Mouse (Mus musculus) frontal cortex, adult (tissue): ENCODE measurements around the gene Cipc.

Source experiments
- ATAC-seq: cut with Nextera tagmentation; 2 replicates; pipeline ENCODE4 v1.9.2; 2017; ENCODE audit warnings: mild to moderate bottlenecking, moderate library complexity, mixed read lengths; ENCODE audit not compliant: low TSS enrichment

Cipc gene

DNA sequence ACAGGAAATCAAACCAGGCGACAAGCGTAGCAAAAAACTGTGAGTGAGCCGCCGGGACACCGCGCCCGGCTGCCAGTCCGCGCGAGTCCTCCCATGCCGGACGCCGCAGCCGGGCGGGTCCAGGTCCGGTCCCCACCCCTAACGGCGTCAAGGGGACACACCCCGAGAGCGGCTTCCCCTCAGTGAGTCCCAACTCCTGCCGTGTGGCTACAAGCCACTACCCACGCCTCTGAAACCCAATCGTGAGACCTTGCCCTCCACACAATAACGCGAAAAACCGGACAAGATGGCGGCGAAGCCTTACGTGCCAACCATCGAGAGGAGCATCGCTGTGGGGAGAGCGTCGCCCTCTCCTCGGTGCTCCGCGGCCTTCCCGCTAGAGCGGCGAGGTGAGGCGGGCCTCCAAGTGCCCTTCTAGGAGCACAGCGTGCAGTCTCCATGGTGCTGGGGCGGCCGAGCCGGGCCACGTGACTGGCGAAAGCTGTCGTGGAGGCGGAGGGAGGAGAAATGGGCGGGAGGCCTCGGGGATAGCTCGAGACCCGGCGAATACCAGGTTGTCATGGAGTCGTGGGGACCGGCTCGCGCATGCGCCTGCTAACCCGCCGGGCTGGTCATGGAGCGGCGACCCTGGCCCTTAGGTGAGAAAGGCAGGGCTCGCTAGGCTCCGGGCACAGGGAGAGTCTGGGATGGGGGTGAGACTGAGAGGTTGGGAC lies at the start of gene Cipc:
Cipc (plus strand) TSS at position 182 of the 713 bp plus-strand sequence.
- peak; percentile 83 for ATAC-seq

DNA sequence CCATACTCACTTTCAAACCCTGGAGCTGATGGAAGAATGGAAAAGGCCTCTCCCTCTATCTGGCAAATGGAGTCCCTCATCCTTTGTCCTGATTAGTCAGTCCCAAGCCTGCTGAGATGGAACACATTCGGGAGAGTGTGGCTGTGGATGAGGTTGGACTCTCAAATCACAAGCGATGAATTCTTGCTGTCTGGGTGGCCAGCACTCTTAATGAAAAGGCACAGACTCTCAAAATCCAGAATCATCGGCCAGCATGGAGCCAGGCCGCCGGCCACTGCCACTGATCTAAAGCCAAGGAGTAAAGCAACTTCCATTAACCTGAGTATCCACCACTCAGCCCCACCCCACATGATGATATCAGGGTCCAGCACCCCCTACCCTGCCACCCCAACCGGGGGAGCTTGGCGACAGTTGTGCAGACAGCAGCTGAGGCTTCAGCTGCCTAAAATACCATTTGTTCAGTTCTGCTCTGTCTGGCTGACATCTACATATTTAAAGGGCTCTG lies 49.0 kb upstream of the Cipc start:
- ATAC-seq: no peak

DNA sequence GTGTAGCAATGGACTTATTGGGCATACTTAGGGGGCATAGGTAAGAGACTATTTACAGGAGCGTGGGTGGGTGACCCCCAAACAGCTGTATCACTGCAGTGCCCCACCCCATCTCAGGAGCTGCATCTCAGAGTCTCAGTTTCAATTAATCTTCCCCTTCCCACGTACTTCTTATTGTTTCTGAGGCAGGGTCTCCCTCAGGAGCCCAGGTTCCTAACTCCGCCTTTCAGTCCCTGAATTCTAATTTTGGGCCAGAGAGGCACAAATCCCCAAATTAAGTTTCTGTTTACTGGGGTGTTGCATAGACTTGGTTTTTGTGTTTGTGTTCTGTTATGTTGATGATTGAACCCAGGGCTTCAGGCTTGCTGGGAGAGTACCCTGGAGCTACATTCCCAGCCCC lies 48.4 kb upstream of the Cipc start:
- no peak for ATAC-seq

DNA sequence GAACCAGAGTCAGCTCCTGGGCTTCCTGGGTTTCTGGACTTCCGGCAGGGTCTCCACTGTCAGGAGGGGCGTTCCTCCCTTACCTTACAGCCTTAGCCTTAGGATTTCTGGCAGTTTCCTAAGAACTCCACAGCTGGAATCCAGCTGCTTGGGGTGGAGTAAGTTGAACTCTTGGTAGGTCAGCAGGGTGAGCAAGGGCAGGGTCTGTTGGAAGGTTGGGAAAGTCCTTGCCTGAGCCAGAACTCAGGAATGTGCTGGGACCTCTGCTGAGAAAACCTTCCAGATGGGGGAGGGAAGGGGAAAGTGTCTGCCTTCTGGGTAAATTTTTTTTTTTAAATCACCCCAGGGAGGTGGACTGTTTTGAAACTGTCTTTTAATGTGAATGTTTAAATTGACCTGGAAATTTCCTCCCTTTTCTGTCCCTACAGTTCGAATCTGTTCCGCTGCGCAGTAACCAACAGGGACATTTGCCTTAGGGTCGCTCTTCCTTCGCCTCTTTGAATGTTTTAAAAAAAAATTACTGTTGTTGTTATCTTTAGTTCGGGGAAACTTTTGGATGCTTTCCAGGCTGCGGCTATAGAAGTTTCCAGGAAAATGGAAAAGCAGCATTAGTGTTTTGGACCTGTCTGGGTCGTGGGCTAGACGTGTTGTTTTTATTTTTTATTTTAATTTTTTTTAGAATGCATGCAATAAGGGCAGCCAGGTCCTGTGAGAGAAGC lies 47.2 kb upstream of the Cipc start:
- ATAC-seq: no peak

DNA sequence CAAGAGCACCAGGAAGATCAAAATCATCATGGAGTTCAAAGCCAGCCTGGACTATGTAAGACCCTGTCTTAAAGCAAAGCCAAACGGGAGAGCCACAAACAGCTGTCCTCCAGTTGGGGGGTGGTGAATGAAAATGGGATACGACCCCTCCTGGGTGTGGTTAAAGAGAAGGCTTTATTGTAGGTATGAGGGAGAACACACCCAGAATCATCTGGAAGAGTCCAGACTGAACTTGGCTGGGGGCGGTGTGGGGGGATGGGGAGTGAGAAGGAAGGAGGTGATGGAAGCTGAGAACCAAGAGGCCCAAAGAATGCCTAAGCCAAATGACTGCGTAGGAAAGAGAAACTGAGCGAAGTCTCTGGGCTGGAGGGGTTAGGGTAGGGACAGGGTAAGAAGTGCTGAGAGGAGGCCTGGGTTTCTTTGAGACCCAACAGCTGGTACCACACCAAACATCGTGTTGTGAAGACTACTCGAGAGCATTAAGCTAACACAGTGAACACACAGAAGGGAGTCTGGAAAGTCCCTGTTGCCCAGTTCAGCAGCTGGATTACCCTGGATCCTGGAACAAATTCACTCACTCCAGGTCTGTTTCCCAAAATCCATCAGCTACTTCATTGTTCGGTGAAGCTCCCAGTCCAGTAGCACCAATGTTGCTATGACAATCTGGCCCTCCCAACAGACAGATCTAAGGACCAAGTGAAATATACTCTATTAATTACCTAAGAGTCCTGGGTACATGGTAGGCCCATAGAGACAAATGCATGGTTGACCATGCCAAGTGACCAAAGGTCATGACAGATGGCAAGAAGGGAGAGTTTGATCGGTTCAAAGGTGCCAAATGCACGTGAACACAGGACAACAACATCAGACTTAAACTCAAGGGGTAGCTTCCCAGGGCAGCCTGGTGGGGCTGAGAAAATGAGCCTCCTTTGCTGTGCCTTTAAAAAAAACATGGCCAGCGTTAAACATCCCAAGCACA lies 42.7 kb upstream of the Cipc start:
- no peak for ATAC-seq

DNA sequence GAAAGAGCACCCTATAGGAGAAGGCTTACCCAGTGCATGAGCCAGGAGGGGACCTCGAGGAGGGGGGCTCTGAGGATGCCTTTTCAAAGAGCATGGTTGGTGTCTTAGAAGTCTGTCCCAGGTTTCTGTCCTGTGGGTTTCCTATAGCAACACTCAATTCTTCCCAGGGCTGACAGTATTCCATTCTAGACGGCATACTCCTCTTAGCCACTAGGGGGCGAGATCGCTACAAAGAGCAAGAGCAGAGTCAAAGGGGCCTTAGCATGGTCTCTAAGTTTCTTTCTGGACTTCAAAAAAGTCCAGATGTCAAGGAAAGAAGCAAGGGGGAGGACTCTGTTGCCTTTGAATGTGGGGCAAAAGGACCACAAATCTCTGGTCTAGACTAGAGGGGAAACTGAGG lies 41.6 kb upstream of the Cipc start:
- 0 out of 2 replicates have a peak, but pooled peaks have one; percentile 44 for ATAC-seq

DNA sequence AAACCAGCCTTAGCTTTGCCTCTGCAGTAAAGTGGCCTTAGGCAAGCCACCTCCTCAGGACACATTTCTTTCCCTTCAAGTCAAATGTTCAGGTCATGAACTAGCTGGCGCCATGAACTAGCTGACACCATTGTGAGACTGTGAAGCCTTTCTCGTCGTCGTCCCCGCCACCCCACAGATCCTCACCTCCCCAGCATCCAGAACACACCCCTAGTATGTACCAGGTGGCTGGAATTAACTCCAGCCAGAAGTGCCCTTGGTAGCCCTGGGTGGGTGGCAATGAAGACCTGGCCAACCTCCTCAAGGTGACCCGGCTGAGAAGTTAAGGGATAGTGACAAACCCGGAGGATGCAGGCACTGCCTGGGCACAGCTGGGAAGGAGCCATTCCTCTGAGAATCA lies 41.0 kb upstream of the Cipc start:
- ATAC-seq: no peak

DNA sequence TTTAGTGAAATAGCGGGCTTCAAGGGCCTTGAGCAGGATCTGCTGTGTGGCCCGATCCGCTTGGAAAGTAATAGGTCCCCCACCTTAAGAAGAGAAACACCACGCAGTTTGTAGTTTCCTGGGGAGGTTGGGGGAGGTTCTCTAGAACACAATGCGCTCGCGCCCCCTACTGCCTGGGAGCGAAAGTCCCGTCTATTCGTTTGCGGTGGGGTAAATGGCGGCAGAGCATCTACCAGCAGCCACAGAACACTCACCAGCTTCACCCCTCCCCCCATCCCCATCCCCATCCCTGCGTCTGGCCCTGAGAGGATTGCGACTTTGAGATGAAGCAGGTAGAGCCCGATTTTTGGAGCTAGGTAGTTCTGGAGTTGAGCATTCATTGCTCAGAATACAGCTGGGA lies 40.4 kb upstream of the Cipc start:
- peak; percentile 86 for ATAC-seq

DNA sequence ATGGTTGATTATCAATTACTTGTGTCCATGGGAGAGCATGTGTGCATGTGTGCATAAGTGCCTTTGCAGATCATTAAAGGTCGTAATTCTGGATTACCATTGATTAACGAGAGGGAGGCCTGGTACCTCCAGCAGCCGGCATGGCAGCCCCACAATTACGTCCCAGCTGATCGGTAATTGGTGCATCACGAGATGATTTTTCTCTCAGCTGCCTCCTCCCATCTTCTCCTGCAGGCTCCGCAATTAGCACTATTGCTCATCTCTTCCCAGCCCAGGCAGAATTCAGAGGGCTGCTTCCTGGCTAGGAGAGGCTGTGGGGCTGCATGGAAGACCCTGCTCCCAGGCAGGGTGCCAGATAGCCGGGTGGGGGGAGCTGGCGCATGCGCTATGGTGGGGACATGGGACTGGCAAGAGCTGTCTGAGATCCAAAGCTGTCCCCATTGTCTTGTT lies 35.3 kb upstream of the Cipc start:
- ATAC-seq: peak; percentile 76

DNA sequence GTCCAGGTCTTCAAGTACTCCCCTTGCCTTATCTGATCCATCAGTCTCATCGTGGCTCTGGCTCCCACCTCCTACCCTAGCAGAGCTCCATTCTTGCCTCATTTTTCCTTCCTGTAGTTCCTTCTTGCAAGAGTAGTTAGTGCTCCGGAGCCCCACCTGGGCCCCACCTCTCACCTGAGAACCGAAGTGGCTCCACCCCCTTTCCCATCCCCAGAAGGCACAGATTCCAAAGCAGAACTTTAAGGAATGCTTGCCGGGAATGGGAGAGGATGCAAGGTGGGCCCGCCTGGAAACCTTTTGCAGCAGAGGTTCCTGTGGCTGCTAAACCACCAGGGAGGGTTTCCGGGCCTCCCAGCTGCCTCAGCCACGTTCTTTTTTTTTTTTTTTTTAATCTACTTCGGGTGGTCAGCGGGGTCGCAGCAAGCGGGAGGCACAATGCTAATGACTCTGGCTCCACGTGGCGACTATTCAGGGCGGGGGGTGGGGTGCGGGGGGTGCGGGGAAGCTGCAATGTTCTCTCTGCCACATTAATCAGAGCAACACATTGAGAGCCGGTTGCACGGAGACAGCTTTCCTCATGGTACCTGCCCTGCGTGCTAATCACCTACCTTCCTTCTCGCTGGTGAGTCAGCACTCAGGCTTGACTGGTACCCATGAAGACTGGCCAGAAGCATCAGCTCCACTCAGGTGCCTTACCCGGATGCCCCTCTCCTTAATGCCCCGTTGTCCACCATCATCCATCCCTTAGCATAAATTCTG lies 34.3 kb upstream of the Cipc start:
- ATAC-seq: no peak

DNA sequence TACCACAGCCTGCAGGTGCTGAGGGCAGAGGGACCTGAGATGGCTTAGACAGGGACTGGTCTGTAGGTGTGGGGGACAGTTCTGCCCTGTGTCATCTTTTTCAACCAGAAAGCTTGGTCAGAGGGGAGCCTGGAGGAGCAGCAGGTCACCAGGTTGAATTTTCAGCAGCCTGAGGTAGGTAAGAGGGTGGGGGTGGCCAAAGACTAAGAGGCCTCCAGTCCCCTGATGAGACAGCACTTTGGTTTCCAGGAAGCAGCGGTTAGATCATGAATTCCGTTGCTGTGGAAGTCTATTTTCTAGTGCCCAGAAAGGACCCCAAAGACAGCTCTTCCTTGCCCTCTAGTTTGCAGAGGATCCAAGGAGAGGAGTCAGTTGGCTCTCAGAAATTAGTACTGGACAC lies 32.5 kb upstream of the Cipc start:
- no peak for ATAC-seq

DNA sequence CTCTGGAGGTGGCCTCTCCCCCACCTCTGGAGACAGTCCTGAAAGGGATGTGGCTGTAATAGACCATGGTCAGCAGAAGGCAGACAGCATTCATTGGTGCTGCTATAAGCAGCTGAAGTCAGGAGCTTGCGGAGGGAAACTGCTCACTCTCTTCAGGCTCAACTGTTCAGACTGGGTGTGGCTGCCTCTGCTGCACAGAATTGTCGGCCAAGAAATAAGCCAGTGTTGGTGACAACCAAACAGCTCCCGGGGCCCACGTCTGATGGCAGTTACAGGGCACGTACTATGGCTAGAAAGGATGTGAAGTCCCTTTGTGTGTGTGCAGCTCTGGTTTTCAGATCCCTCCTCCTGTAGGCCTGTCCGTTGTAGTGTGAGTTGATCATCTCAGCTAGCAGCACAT lies 32.1 kb upstream of the Cipc start:
- no peak for ATAC-seq

DNA sequence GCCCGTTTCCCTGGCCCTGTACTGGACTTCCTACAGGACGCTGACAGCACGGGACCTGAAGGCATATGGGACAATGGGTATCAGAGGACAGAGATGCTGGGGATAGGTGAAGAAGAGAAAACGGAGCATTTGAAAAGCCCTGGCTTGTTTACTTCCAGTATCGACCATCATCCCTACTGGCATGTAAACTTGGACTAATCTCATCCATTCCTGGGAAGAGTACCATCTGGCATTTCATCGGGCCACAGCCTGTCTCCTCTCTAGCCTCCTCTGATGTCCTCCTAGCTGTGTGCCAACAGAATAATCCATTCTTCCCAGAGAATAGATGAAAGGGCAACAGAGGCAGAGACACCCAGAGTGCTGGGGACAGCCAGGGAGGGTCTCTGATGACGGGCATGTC lies 31.2 kb upstream of the Cipc start:
- ATAC-seq: no peak

DNA sequence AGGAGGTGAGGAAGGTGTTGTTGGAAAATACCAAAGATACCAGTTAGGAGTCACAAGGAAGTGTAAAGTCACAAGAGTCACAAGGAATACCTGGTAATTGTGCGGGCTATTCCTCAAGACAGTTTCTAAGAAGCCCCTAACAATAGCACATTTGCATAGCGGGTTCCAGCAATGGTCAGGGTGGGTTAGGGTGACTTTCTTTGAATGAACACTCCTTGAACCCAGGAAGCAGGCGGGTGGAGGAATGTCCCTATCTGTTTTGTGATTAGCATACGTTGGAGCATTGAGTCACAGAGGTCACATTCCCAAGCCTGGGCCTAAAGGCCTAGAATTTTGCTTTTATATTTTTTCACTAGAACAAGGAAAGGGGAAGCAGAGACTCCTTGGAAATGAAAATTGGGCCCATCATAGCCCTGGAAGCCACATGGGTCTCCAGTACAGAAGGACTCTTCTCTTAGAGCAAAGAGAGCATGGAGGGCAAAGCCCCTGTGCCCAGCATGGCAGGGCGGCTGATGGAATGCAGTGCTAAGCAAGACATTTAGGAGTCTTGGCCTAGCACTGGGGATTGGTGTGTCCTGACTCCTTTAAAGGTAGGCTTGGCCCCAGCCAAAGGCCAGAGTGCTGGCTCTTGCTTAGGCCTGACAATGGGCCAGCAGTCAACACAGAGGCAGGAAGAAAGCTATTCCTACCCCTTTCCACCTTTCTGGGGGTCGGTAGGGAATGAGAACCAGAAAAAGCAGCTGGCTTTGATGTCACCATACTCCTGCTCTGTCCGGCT lies 29.9 kb upstream of the Cipc start:
- no peak for ATAC-seq

DNA sequence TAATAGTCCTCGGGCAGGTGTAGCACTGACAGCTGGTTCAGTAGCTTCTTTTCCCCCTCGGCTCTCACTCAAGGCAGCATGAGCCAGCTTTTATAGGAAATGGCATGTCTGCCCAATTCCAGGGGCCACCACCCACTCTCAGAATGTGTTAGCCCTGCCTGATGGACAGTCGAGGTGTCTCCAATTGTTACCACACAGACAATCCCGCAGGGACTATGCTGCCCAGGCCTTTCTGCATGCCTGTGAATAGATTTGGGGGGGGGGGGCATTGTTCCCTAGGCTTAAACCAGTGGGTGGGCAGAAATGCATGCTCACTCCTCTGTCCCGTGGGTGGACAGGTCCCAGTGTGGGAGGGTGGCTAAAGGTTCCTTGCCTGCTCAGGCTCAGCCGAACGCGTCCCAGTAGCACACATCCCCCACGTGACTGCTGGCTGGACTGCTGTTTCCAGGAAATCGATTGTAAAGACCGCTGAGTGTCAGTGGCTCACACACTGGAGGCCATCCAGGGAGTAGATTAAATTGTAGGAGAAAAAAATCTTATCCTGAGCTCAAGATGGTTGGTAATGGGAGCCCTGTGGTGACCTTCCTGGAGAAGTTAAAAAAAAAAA lies 28.4 kb upstream of the Cipc start:
- peak; percentile 31; the same call in 1 of the 2 replicates for ATAC-seq

DNA sequence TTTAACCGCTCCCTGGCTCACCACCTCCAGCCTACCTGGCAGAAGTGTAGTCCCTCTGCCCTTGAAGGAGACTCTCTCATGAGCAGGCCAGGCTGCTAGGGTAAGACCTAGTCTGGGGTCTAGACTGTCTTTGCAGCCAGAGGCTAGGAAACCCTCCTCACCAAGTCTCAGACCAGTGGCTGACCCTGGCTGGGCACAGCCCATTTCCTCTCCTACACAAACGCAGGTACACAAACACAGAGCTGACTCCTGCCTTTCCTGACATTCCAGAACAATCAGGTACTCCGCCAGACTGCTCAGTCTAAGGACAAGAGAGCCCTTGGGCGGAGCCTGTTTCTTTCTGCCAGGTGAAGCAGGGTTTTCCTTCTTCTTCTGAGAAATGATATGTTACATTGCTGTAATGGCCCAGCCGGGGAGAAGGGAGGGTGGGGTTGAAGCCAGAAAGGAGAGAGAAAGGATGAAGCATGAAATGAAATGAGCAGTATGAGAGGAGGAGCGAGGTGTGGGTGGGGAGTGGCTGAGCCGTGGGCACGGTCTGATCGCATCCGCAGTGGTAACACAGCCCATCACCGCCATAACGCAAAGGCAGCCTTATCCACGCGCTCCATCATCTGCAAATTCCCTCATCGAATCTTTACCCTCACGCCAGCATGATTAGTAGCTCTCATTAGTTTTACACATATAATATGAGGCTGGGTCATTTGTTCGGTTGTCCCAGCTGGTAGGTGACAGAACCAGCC lies 27.7 kb upstream of the Cipc start:
- peak; percentile 36; the same call in 1 of the 2 replicates for ATAC-seq

DNA sequence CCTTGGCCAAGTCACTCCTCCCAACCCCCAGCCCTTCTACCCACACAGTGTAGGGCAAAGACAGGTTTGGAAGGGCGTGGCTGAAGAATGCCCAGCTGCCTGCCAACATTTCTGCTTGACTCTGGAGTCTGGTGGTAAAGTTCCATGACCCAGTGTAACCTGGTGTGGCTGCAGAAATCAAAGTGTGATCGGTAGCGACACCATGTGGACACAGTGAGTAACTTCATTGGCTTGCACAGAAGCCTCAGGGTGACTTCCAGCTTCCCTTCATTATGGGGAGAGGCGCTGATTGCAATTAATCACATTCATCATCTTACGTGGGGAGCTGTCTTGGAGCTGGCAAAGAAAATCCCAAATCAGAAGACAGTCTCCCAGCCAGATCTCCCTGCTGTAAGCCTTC lies 23.0 kb upstream of the Cipc start:
- ATAC-seq: peak; percentile 69

DNA sequence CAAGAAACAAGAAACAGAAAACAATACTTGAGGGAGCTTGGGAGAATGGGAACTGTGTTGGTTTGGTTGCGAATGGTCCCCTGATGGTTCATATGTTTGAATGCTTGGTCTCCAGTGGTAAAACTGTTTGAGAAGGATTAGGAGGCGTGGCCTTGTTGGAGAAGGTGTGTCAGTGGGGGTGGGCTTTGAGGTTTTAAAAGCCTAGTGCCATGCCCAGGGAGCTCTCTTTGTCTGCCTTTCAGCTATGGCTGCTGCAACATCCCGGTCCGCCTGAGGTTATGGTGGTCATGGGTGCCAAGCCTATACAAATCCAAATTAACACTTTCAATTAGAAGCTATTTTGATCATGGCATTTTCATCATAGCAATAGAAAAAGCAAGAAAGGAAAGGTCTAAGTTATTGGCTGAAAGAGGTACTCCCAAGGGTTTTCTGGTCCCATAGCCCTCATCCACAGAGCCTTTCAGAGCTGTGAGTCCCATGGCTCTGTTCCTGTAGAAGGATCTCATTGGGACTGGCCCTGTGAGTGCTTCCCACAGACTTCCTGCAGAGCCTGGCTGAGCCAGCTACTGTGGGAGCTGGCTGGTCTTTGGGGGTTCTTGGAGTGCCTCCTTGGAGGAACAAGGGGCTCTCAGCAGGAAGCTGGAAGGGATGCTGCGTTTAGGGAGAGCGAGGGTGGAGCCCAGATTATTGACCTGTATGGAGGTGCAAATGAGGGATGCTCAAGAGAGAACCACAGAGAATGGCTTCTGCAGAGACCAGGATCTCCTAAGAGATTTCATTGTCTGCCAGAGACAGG lies 15.7 kb upstream of the Cipc start:
- ATAC-seq: no peak
